8 mouse cellular contexts compared by ENCODE assay signal in the genomic region with DNA sequence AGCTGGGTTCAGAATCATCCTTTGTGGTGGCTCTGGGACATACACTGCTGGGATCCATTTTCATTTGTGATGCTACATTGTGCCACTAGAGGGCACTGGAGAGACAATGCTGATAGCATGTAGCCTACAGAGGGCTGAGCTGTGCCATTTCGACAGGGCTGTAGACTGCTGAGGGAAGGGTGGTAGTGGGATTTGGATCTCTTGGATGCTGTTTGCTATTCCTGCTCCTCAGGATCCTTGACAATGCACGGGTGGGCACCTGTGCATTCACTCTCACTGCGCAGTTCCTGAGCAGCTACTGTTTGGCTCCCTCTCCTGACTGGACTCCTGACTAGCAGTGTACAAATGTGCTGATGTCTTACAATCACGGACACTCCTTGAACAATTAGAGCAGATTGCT. TPM values are rescaled to one million over a fixed set of nuclear protein-coding genes. Genes with fewer than 3 reads are reported as not detected.
DNase-seq lines count a peak whose midpoint lies in the region; ATAC-seq and TF ChIP-seq lines count a peak whose summit lies in the region.

No protein-coding gene starts in this region.

- peak; percentile 90 to 98 for TF ChIP-seq CTCF in CH12.LX (conservative IDR thresholded peaks at IDR 0.05 in 1 of 2, IDR thresholded peaks at IDR 0.05 in 1 of 2; ENCODE audit: low read depth in 2 of 2, low read length in 2 of 2)

- dilution Hi-C loops in CH12.LX (cut with MboI; ENCODE audit: extremely low pct_ligation_motif_present, extremely low pct_unique_long_range_greater_than_20kb, low sequenced_read_pairs) = no loop called here

- no peak for TF ChIP-seq EP300 in CH12.LX (IDR thresholded peaks at IDR 0.05; ENCODE audit: low read length)

- H3K9ac ChIP-seq in CH12.LX (ENCODE audit: insufficient read depth, low read depth) = no peak overlapping the region
- no peak overlapping the region for H3K9ac ChIP-seq in heart, embryonic 15.5 days
- no peak overlapping the region for H3K9ac ChIP-seq in liver, embryonic 15.5 days
- H3K9ac ChIP-seq in neural tube, embryonic 14.5 days (replicated peaks; ENCODE audit: low read depth, low read length) = no peak overlapping the region

- ATAC-seq in heart, embryonic 15.5 days (replicated peaks; ENCODE audit: insufficient number of reproducible peaks, insufficient read depth, low FRiP score, low read depth) = peak; percentile 44; the same call in 1 of the 2 replicates
- peak; percentile 50; the same call in 1 of the 2 replicates for ATAC-seq in liver, embryonic 15.5 days (ENCODE audit: insufficient read depth)
- peak; percentile 88 for ATAC-seq in neural tube, embryonic 14.5 days (ENCODE audit: low read depth)

- peaks cover 24 to 79% of the 10 kb centered on the region in 2 experiments for H3K4me1 ChIP-seq in CH12.LX (ENCODE audit: control insufficient read depth in 1 of 2, insufficient read depth in 2 of 2)
- peaks cover 21% of the 10 kb centered on the region for H3K4me1 ChIP-seq in heart, embryonic 15.5 days (replicated peaks)
- peaks cover 61% of the 10 kb centered on the region for H3K4me1 ChIP-seq in liver, embryonic 15.5 days (replicated peaks)
- no peaks in the 10 kb centered on the region for H3K4me1 ChIP-seq in neural tube, embryonic 14.5 days (ENCODE audit: control insufficient read depth, insufficient read depth, low read length)

- H3K36me3 ChIP-seq in CH12.LX (replicated peaks in 1 of 2; ENCODE audit: control insufficient read depth in 1 of 2, insufficient read depth in 1 of 2, low read length in 1 of 2) = peaks cover 3 to 38% of the 10 kb centered on the region in 2 experiments
- peaks cover 14% of the 10 kb centered on the region for H3K36me3 ChIP-seq in heart, embryonic 15.5 days
- H3K36me3 ChIP-seq in liver, embryonic 15.5 days (replicated peaks) = no peaks in the 10 kb centered on the region
- peaks cover 29% of the 10 kb centered on the region for H3K36me3 ChIP-seq in neural tube, embryonic 14.5 days (ENCODE audit: control insufficient read depth, insufficient read depth, low read length)

- in situ Hi-C loops in CH12.LX (cut with MboI; ENCODE audit: low pct_ligation_motif_present, low pct_unique_long_range_greater_than_20kb, low sequenced_read_pairs) = no loop called here

- H3K27ac ChIP-seq in CH12.LX (ENCODE audit: insufficient read depth, low read depth) = no peak overlapping the region
- peak overlapping the region; percentile 51 for H3K27ac ChIP-seq in heart, embryonic 15.5 days
- no peak overlapping the region for H3K27ac ChIP-seq in liver, embryonic 15.5 days (replicated peaks)
- H3K27ac ChIP-seq in neural tube, embryonic 14.5 days (ENCODE audit: low read depth, low read length) = no peak overlapping the region

- no peaks in the 10 kb centered on the region for H3K9me3 ChIP-seq in CH12.LX (replicated peaks; ENCODE audit: low read length)
- H3K9me3 ChIP-seq in heart, embryonic 15.5 days (replicated peaks) = no peaks in the 10 kb centered on the region
- no peaks in the 10 kb centered on the region for H3K9me3 ChIP-seq in liver, embryonic 15.5 days (replicated peaks)
- H3K9me3 ChIP-seq in neural tube, embryonic 14.5 days (ENCODE audit: control insufficient read depth, low read length) = no peaks in the 10 kb centered on the region

- no peak overlapping the region for H3K4me3 ChIP-seq in CH12.LX (replicated peaks in 1 of 3; ENCODE audit: low read depth in 2 of 3, low read length in 2 of 3, poor library complexity in 1 of 3)
- no peak overlapping the region for H3K4me3 ChIP-seq in heart, embryonic 15.5 days
- no peak overlapping the region for H3K4me3 ChIP-seq in liver, embryonic 15.5 days (replicated peaks)
- no peak overlapping the region for H3K4me3 ChIP-seq in neural tube, embryonic 14.5 days (ENCODE audit: low read depth, low read length)

- no peaks in the 10 kb centered on the region for H3K27me3 ChIP-seq in CH12.LX (replicated peaks)
- H3K27me3 ChIP-seq in heart, embryonic 15.5 days = no peaks in the 10 kb centered on the region
- peaks cover 23% of the 10 kb centered on the region for H3K27me3 ChIP-seq in liver, embryonic 15.5 days
- H3K27me3 ChIP-seq in neural tube, embryonic 14.5 days (ENCODE audit: control insufficient read depth, insufficient read depth, low read length) = no peaks in the 10 kb centered on the region

- WGBS in heart, embryonic 15.5 days = 26% methylated on average over 4 of the region's 4 CpGs
- 18% methylated on average over 4 of the region's 4 CpGs for WGBS in liver, embryonic 15.5 days (ENCODE audit: insufficient replicate concordance)
- 31% methylated on average over 4 of the region's 4 CpGs for WGBS in neural tube, embryonic 14.5 days

- TF ChIP-seq RAD21 in CH12.LX (IDR thresholded peaks at IDR 0.05; ENCODE audit: low read depth, low read length) = peak; percentile 54

- no peak overlapping the region for H3K4me2 ChIP-seq in CH12.LX (ENCODE audit: insufficient read depth, low read depth, poor library complexity, severe bottlenecking)
- H3K4me2 ChIP-seq in heart, embryonic 15.5 days = no peak overlapping the region
- 0 out of 2 replicates have a peak overlapping the region, but pooled peaks have one; percentile 5 for H3K4me2 ChIP-seq in liver, embryonic 15.5 days
- H3K4me2 ChIP-seq in neural tube, embryonic 14.5 days (ENCODE audit: low read depth, low read length) = no peak overlapping the region

- no peaks in the 10 kb centered on the region for H3K79me2 ChIP-seq in CH12.LX (replicated peaks; ENCODE audit: control insufficient read depth, extremely low read depth, insufficient read depth, poor library complexity, severe bottlenecking)

- TF ChIP-seq POLR2A in CH12.LX (IDR thresholded peaks at IDR 0.05; ENCODE audit: low read depth, low read length) = no peak

- peak; percentile 87 for DNase-seq in CH12.LX (ENCODE audit: extremely low read depth)
- peak; percentile 92 for DNase-seq in brain, adult 2 months (ENCODE audit: low read depth, low spot score)
- peak; percentile 47 for DNase-seq in fibroblast of lung, adult 2 months (ENCODE audit: low read depth)
- DNase-seq in kidney, postnatal 36 days = peak; percentile 77 to 86
- peak; percentile 59 for DNase-seq in testis, postnatal 14 days (ENCODE audit: low spot score)

TF ChIP-seq in CH12.LX, 34 proteins besides CTCF, POLR2A, EP300 and RAD21:
- TF ChIP-seq SMC3 (IDR thresholded peaks at IDR 0.05; ENCODE audit: low read depth, low read length) (peak; percentile 62), CHD1 (IDR thresholded peaks at IDR 0.05; ENCODE audit: low read depth, low read length) (no peak)
TF ChIP-seq in CH12.LX: peak in this region for 1.

RNA-seq across cellular contexts. Expression of a gene that starts 23.9 kb away (rescaled TPM):
- total RNA-seq in CH12.LX (2012; rRNA removed) (6.0 and 7.5 TPM in 2 replicates), CH12.LX (2014; rRNA removed) (1.5 and 2.1 TPM in 2 replicates)
- polyA plus RNA-seq in CH12.LX (2012; ENCODE audit: insufficient read length, low read depth) = 11.4 and 11.5 TPM in 2 replicates
- polyA plus RNA-seq in heart, embryonic 15.5 days (2015; fragmentation: Nextera tagmentation; extraction: Ambion mirVana) = 9.3 and 13.5 TPM in 2 replicates
- polyA plus RNA-seq in liver, embryonic 15.5 days (2015; fragmentation: Nextera tagmentation; extraction: Ambion mirVana) = 9.7 and 11.4 TPM in 2 replicates
- polyA plus RNA-seq in neural tube, embryonic 14.5 days (2014; fragmentation: Nextera tagmentation; extraction: Ambion mirVana) = 21.1 and 24.6 TPM in 2 replicates

RNA-seq across cellular contexts. Expression of a gene that starts 57.2 kb away (rescaled TPM):
- not detected in 2 replicates for total RNA-seq in CH12.LX (2012; rRNA removed)
- total RNA-seq in CH12.LX (2014; rRNA removed) = not detected in 2 replicates
- not detected in 2 replicates for polyA plus RNA-seq in CH12.LX (2012; ENCODE audit: insufficient read length, low read depth)
- 0.05 TPM in 1 of 2 replicates, not detected in the other for polyA plus RNA-seq in heart, embryonic 15.5 days (2015; fragmentation: Nextera tagmentation; extraction: Ambion mirVana)
- polyA plus RNA-seq in liver, embryonic 15.5 days (2015; fragmentation: Nextera tagmentation; extraction: Ambion mirVana) = 0.23 and 0.37 TPM in 2 replicates
- 0.08 and 0.30 TPM in 2 replicates for polyA plus RNA-seq in neural tube, embryonic 14.5 days (2014; fragmentation: Nextera tagmentation; extraction: Ambion mirVana)

RNA-seq across cellular contexts. Expression of a gene that starts 59.8 kb away (rescaled TPM):
- total RNA-seq in CH12.LX (2012; rRNA removed) (3.1 and 4.6 TPM in 2 replicates), CH12.LX (2014; rRNA removed) (3.1 and 3.5 TPM in 2 replicates)
- polyA plus RNA-seq in CH12.LX (2012; ENCODE audit: insufficient read length, low read depth) = 7.6 and 7.8 TPM in 2 replicates
- polyA plus RNA-seq in heart, embryonic 15.5 days (2015; fragmentation: Nextera tagmentation; extraction: Ambion mirVana) = 10.2 and 12.8 TPM in 2 replicates
- 2.1 and 2.3 TPM in 2 replicates for polyA plus RNA-seq in liver, embryonic 15.5 days (2015; fragmentation: Nextera tagmentation; extraction: Ambion mirVana)
- polyA plus RNA-seq in neural tube, embryonic 14.5 days (2014; fragmentation: Nextera tagmentation; extraction: Ambion mirVana) = 29.0 and 34.1 TPM in 2 replicates
